Mouse (Mus musculus) myocyte (in vitro differentiated cells): ENCODE data around the gene Gm20696. TPM values are rescaled to one million over a fixed set of nuclear protein-coding genes. Genes with fewer than 3 reads are reported as not detected.

Experiments
- H3K27me3 ChIP-seq: one replicate; pipeline ENCODE4 v1.6.1; 2011; ENCODE audit not compliant: control insufficient read depth, insufficient read depth, insufficient read length
- H3K36me3 ChIP-seq: one replicate; pipeline ENCODE4 v1.6.1; 2011; ENCODE audit not compliant: control insufficient read depth, insufficient read depth
- H3K4me2 ChIP-seq: one replicate; pipeline ENCODE4 v1.6.1; 2011; ENCODE audit warnings: low read depth, control low read depth
- H3K4me3 ChIP-seq: one replicate; pipeline ENCODE4 v1.5.1; 2011; ENCODE audit warnings: mild to moderate bottlenecking, control low read depth, moderate library complexity
- H3K79me2 ChIP-seq: one replicate; pipeline ENCODE4 v1.6.1; 2011; ENCODE audit not compliant: control insufficient read depth, insufficient read depth
- H3ac ChIP-seq: one replicate; pipeline ENCODE4 v1.6.1; 2011; ENCODE audit not compliant: control insufficient read depth, insufficient read length
- CEBPB ChIP-seq: IDR thresholded peaks from 2 replicates; pipeline ENCODE4 v1.6.1; 2011; ENCODE audit warnings: mild to moderate bottlenecking, moderate library complexity; ENCODE audit not compliant: poor library complexity, insufficient read depth, severe bottlenecking
- E2F4 ChIP-seq: IDR thresholded peaks from one replicate; pipeline ENCODE4 v1.6.1; 2011; ENCODE audit warnings: mild to moderate bottlenecking, control low read depth, moderate library complexity; ENCODE audit not compliant: insufficient read depth
- MAX ChIP-seq: IDR thresholded peaks from one replicate; pipeline ENCODE4 v1.6.1; 2011; ENCODE audit warnings: low read depth, mild to moderate bottlenecking, control low read depth
- MYOD1 ChIP-seq, 3 experiments: IDR thresholded peaks; one replicate each; pipeline ENCODE4 v1.6.1; 2011; ENCODE audit warnings: control low read depth in 2 of 3, low read depth in 2 of 3, mild to moderate bottlenecking in 2 of 3, moderate library complexity in 1 of 3; ENCODE audit not compliant: insufficient read length in 2 of 3, control insufficient read depth in 1 of 3
- MYOG ChIP-seq, 3 experiments: IDR thresholded peaks; one replicate each; pipeline ENCODE4 v1.6.1; 2011; ENCODE audit warnings: control low read depth in 2 of 3, low read depth in 2 of 3, mild to moderate bottlenecking in 2 of 3; ENCODE audit not compliant: insufficient read length in 2 of 3, control insufficient read depth in 1 of 3, insufficient read depth in 1 of 3
- POLR2A ChIP-seq: IDR thresholded peaks from one replicate; pipeline ENCODE4 v1.6.1; 2011; ENCODE audit warnings: low read depth, mild to moderate bottlenecking, control low read depth, moderate library complexity; ENCODE audit not compliant: insufficient read length
- POLR2AphosphoS2 ChIP-seq: IDR thresholded peaks from one replicate; pipeline ENCODE4 v1.6.1; 2011; ENCODE audit warnings: low read depth, control low read depth; ENCODE audit not compliant: insufficient read length
- REST ChIP-seq: IDR thresholded peaks from one replicate; pipeline ENCODE4 v1.6.1; 2011; ENCODE audit warnings: mild to moderate bottlenecking, control low read depth, moderate library complexity; ENCODE audit not compliant: insufficient read depth, insufficient read length
- SRF ChIP-seq: IDR thresholded peaks from one replicate; pipeline ENCODE4 v1.6.1; 2011; ENCODE audit warnings: low read depth; ENCODE audit not compliant: control insufficient read depth, insufficient read length
- TCF12 ChIP-seq: IDR thresholded peaks from one replicate; pipeline ENCODE4 v1.6.1; 2011; ENCODE audit warnings: mild to moderate bottlenecking, control low read depth; ENCODE audit not compliant: poor library complexity, insufficient read depth, severe bottlenecking
- TCF3 ChIP-seq: IDR thresholded peaks from one replicate; pipeline ENCODE4 v1.6.1; 2011; ENCODE audit warnings: low read depth, control low read depth; ENCODE audit not compliant: insufficient read length
- USF1 ChIP-seq: IDR thresholded peaks from one replicate; pipeline ENCODE4 v1.6.1; 2011; ENCODE audit warnings: low read depth, mild to moderate bottlenecking, control low read depth, moderate library complexity
- polyA plus RNA-seq: library from polyadenylated mRNA; unstranded; fragments of >200 nt; fragmentation: generic; extraction: Trizol; gene quantifications from one replicate; pipeline ENCODE4 v1.2.1, GENCODE M21; 2012; ENCODE audit warnings: missing spikeins

Gene Gm20696
- polyA plus RNA-seq, 1 experiment: 0.13 TPM

GRCm38 (mm10) chr6:99310529-99310928, 356.1 kb downstream of the Gm20696 start:
- H3ac ChIP-seq: no peak overlapping the region
- no peak for TF ChIP-seq POLR2AphosphoS2
- TF ChIP-seq POLR2A: no peak
- no peak for TF ChIP-seq MYOD1 (IDR thresholded peaks at IDR 0.05; ENCODE audit: control insufficient read depth in 1 of 3, insufficient read length in 2 of 3, low read depth in 2 of 3)
- no peak for TF ChIP-seq SRF
- H3K4me2 ChIP-seq: no peak overlapping the region
- H3K4me3 ChIP-seq: no peak overlapping the region
- H3K27me3 ChIP-seq: no peaks in the 10 kb centered on the region
- no peaks in the 10 kb centered on the region for H3K79me2 ChIP-seq
- no peaks in the 10 kb centered on the region for H3K36me3 ChIP-seq

- Histone ChIP-seq H3K4me2 (no peak overlapping the region), H3K4me3 (no peak overlapping the region), H3K27me3 (no peaks in the 10 kb centered on the region), H3ac (no peak overlapping the region), H3K79me2 (no peaks in the 10 kb centered on the region), H3K36me3 (no peaks in the 10 kb centered on the region)
- TF ChIP-seq USF1: no peak
- TF ChIP-seq SRF: no peak
- TF ChIP-seq POLR2AphosphoS2: no peak
- no peak for TF ChIP-seq MYOG (IDR thresholded peaks at IDR 0.05; ENCODE audit: control insufficient read depth in 1 of 3, insufficient read depth in 1 of 3, insufficient read length in 2 of 3, low read depth in 2 of 3)
- no peak for TF ChIP-seq TCF12
- no peak for TF ChIP-seq REST
- TF ChIP-seq MYOD1 (IDR thresholded peaks at IDR 0.05; ENCODE audit: control insufficient read depth in 1 of 3, insufficient read length in 2 of 3, low read depth in 2 of 3): no peak
- TF ChIP-seq TCF3: no peak
- no peak for TF ChIP-seq CEBPB
- TF ChIP-seq E2F4: no peak
- TF ChIP-seq POLR2A: no peak
- no peak for TF ChIP-seq MAX
Measured at GRCm38 (mm10) chr6:99310171-99310500, 356.5 kb downstream of the Gm20696 start.

GRCm38 (mm10) chr6:99309466-99310170, 357.0 kb downstream of the Gm20696 start:
- H3K27me3 ChIP-seq: no peaks in the 10 kb centered on the region
- no peak overlapping the region for H3K4me2 ChIP-seq
- H3K4me3 ChIP-seq: no peak overlapping the region
- H3ac ChIP-seq: no peak overlapping the region
- H3K79me2 ChIP-seq: no peaks in the 10 kb centered on the region
- TF ChIP-seq E2F4 (no peak), MYOG (IDR thresholded peaks at IDR 0.05; ENCODE audit: control insufficient read depth in 1 of 3, insufficient read depth in 1 of 3, insufficient read length in 2 of 3, low read depth in 2 of 3) (no peak), REST (no peak), CEBPB (no peak), MYOD1 (IDR thresholded peaks at IDR 0.05; ENCODE audit: control insufficient read depth in 1 of 3, insufficient read length in 2 of 3, low read depth in 2 of 3) (no peak), USF1 (no peak), POLR2AphosphoS2 (no peak), SRF (no peak), MAX (no peak), TCF12 (no peak), POLR2A (no peak), TCF3 (no peak)
- H3K36me3 ChIP-seq: no peaks in the 10 kb centered on the region

DNA sequence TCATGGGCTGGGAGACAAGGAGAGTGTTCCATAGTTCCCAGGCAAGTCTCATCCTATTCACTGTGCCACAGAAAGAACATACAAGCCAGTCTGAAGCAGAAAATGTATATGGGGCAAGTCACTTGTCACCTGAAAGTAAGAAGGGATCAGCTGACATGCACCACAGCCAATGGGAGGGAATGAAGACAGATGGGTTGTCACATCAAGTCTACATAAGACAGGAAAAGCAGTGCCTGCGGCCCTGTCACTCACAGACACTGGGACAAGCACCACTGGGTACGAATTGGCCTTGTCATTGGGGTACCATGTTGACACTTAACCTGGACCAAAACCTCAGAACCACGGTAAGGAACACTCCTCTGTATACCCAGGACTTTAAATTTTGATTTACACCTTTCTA, 360.8 kb downstream of the Gm20696 start:
- H3K27me3 ChIP-seq: no peaks in the 10 kb centered on the region
- H3K36me3 ChIP-seq: no peaks in the 10 kb centered on the region
- no peak overlapping the region for H3ac ChIP-seq
- TF ChIP-seq E2F4: no peak
- no peak for TF ChIP-seq MAX
- TF ChIP-seq MYOD1 (IDR thresholded peaks at IDR 0.05; ENCODE audit: control insufficient read depth in 1 of 3, insufficient read length in 2 of 3, low read depth in 2 of 3): no peak
- TF ChIP-seq TCF3: no peak
- no peak for TF ChIP-seq REST
- TF ChIP-seq MYOG (IDR thresholded peaks at IDR 0.05; ENCODE audit: control insufficient read depth in 1 of 3, insufficient read depth in 1 of 3, insufficient read length in 2 of 3, low read depth in 2 of 3): no peak
- TF ChIP-seq TCF12: no peak
- TF ChIP-seq POLR2A: no peak
- no peak for TF ChIP-seq USF1
- no peak for TF ChIP-seq POLR2AphosphoS2
- no peaks in the 10 kb centered on the region for H3K79me2 ChIP-seq
- no peak overlapping the region for H3K4me3 ChIP-seq
- no peak overlapping the region for H3K4me2 ChIP-seq

DNA sequence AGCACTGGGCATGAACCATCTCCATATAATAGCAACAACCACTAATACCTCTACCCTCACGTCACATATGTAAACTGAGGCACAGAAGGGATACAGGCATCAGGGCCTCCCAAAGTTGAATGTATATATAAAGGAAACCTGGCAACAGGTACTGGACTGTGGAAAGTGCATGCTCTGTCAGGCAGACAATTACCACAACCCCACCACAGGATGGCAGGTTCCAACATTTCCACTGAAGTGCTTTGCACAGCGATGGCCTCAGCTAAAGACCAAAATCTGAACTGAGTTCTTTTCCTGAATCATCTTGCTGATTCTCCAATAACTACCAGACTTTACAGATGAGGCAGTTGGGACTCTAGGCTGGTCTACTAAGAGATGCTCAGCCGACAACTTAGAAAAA, 361.4 kb downstream of the Gm20696 start:
- H3ac ChIP-seq: no peak overlapping the region
- H3K4me3 ChIP-seq: no peak overlapping the region
- no peaks in the 10 kb centered on the region for H3K79me2 ChIP-seq
- no peaks in the 10 kb centered on the region for H3K36me3 ChIP-seq
- H3K27me3 ChIP-seq: no peaks in the 10 kb centered on the region
- no peak for TF ChIP-seq POLR2A
- no peak overlapping the region for H3K4me2 ChIP-seq
